Mouse (Mus musculus): ENCODE results near the gene Chd4. TPM values are rescaled to one million over a fixed set of nuclear protein-coding genes. Genes with fewer than 3 reads are reported as not detected.

Chd4 gene
- polyA plus RNA-seq, 1 experiment from 2014 or later = 90.7 TPM

DNA sequence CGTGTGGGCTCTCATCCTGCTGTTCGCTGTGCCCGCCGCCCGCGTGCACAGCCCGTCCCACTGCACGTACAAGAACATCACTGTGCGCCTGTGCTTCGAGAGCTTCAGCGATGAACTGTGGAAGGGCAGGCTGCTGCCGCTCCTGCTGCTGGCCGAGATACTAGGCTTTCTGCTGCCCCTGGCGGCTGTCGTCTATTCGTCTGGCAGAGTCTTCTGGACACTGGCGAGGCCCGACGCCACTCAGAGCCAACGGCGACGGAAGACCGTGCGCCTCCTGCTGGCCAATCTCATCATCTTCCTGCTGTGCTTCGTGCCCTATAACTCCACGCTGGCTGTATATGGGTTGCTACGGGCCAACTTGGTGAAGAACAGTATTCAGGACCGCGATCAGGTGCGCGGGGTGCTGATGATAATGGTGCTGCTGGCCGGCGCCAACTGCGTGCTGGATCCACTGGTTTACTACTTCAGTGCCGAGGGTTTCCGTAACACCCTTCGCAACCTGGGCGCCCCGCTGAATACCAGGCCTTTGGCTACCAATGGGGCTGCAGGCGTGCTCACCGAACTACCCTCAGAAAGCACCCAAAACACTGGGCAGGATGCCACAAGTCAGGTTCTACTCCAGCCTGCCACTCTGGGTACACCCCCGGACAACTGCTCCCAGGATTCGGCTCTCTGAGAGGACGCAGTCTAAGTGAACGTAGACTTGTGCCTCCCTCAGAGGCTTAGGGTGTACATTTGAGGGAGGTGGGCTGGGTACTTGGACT lies 13.8 kb upstream of the Chd4 start:
- no peaks in the 10 kb centered on the region for H3K36me3 ChIP-seq
- peak; percentile 94 for DNase-seq (ENCODE audit: low spot score)
- H3K4me3 ChIP-seq = peak overlapping the region; percentile 57
- peaks cover 26% of the 10 kb centered on the region for H3K4me1 ChIP-seq
- H3K9me3 ChIP-seq (replicated peaks) = no peaks in the 10 kb centered on the region
- WGBS = 22% methylated on average over 45 of the region's 45 CpGs
- H3K27ac ChIP-seq (replicated peaks) = peak overlapping the region; percentile 88
- H3K27me3 ChIP-seq (ENCODE audit: low read depth, poor library complexity, severe bottlenecking) = peaks cover 28% of the 10 kb centered on the region

DNA sequence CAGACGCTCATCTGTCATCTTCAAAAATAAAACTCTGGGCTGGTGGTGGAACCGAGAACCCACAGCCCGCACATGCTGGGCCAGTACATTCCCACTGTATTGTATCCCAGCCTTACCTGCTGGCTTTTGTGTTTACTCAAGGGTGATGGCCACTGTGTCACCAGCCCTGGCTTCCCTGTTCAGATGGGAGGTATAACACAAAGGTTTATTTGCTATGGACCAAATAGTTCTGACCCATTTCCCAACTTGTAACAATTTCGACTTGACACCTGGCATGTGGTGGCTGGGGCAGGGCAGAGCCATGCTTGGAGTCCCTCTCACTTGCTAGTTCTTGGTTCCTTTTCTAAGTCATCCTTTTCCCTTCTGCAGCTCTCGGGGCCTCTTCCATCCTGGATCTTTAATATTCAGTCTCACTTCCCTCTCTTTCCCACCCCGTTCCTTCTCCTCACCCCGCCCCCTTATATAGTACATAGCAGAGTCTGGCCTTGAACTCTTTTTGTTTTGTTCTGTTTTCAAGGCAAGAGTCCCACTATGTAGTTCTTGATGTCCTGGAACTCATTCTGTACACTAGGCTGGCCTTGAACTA lies 12.9 kb upstream of the Chd4 start:
- Histone ChIP-seq H3K36me3 (no peaks in the 10 kb centered on the region), H3K9me3 (replicated peaks) (no peaks in the 10 kb centered on the region), H3K4me1 (peaks cover 28% of the 10 kb centered on the region), H3K27me3 (ENCODE audit: low read depth, poor library complexity, severe bottlenecking) (peaks cover 28% of the 10 kb centered on the region), H3K27ac (replicated peaks) (0 out of 2 replicates have a peak overlapping the region, but pooled peaks have one; percentile 49), H3K4me3 (no peak overlapping the region)
- no peak for DNase-seq (ENCODE audit: low spot score)
- 90% methylated on average over 7 of the region's 7 CpGs for WGBS

DNA sequence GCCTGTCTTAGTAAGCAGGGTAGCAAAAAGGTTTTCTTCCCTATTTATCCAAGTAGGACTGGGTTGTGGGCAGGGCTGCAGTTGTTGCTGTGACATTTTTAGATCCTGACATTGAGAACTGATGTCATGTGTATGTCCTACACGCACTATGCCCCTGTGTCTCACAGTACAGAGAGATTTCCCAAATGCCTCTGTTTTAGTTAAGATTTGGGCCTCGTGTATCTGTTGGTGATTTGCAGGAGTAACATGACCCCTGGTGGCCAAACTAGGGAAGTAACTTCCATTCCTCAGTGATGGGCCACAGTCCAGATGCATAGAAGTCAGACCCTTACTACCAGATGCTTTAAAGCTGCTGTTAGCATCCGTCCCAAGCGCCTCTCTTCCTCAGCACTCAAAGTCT lies 11.4 kb upstream of the Chd4 start:
- WGBS = 9% methylated on average over 4 of the region's 4 CpGs
- Histone ChIP-seq H3K27me3 (ENCODE audit: low read depth, poor library complexity, severe bottlenecking) (peaks cover 28% of the 10 kb centered on the region), H3K4me1 (peaks cover 44% of the 10 kb centered on the region), H3K27ac (replicated peaks) (peak overlapping the region; percentile 39; the same call in 1 of the 2 replicates), H3K9me3 (replicated peaks) (no peaks in the 10 kb centered on the region), H3K36me3 (no peaks in the 10 kb centered on the region), H3K4me3 (no peak overlapping the region)
- DNase-seq (ENCODE audit: low spot score) = peak; percentile 65

DNA sequence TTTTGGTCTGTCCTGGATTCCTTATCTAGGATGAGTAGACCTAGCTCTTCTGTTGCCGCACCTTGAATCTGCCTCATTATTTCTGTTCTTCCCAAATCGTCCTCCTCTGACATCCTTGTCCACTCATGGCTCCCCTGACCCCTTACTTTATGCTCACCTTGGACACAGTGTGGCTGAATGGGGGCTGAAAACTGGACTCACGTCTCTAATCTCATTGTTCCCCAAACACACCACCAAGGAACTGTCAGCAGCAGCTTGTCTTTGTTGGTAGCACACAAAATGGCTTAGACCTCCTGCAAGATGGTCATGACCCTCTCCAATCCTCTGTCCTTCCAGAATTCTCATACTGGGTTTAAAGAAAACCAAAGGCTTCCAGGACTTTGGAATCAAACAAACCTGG lies 7.8 kb upstream of the Chd4 start:
- DNase-seq (ENCODE audit: low spot score) = no peak
- Histone ChIP-seq H3K9me3 (replicated peaks) (no peaks in the 10 kb centered on the region), H3K36me3 (no peaks in the 10 kb centered on the region), H3K27ac (replicated peaks) (peak overlapping the region; percentile 95), H3K4me1 (peaks cover 51% of the 10 kb centered on the region), H3K27me3 (ENCODE audit: low read depth, poor library complexity, severe bottlenecking) (peaks cover 6% of the 10 kb centered on the region), H3K4me3 (0 out of 2 replicates have a peak overlapping the region, but pooled peaks have one; percentile 50)
- WGBS = 72% methylated on average over 3 of the region's 3 CpGs

DNA sequence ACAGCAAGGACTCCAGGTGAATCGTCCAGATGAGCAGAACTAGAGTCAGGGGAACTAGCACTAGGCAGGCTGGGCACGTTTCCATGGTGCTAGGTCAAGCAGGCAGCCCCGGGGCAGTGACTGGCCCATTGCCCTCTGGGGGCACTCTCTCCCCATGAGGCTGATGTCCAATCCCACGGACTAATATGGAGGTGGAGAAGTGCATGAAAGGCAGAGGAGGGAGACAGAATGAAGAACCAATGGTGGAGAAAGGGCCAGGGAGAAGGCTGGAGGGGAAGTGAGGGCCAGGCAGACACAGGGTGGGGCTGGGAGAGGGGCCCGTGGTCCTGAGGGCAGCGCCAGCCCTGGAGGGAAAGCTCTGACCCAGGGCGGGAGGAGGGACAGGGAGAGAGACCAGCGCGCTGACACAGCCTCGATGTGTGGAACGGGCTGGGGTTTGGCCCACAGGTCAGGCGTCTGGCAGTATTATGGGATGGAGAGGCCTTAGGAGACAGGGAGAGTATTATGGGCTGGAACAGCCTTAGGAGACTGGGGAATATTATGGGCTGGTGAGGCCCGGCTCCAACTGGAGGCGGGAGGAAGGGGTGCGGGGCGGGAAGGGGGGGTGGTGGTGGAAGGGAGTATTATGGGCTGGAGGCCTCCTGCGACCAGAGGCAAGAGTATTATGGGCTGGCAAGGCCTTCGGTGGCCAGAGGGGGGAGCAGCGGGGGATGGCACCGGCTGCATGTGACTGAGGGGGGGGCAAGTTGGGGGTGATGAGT lies 7.0 kb upstream of the Chd4 start:
- no peaks in the 10 kb centered on the region for H3K36me3 ChIP-seq
- H3K27me3 ChIP-seq (ENCODE audit: low read depth, poor library complexity, severe bottlenecking) = no peaks in the 10 kb centered on the region
- H3K9me3 ChIP-seq (replicated peaks) = no peaks in the 10 kb centered on the region
- peak overlapping the region; percentile 95 for H3K27ac ChIP-seq (replicated peaks)
- peak overlapping the region; percentile 50 for H3K4me3 ChIP-seq
- H3K4me1 ChIP-seq = peaks cover 47% of the 10 kb centered on the region
- WGBS = 2% methylated on average over 19 of the region's 20 CpGs
- DNase-seq (ENCODE audit: low spot score) = peak; percentile 92

DNA sequence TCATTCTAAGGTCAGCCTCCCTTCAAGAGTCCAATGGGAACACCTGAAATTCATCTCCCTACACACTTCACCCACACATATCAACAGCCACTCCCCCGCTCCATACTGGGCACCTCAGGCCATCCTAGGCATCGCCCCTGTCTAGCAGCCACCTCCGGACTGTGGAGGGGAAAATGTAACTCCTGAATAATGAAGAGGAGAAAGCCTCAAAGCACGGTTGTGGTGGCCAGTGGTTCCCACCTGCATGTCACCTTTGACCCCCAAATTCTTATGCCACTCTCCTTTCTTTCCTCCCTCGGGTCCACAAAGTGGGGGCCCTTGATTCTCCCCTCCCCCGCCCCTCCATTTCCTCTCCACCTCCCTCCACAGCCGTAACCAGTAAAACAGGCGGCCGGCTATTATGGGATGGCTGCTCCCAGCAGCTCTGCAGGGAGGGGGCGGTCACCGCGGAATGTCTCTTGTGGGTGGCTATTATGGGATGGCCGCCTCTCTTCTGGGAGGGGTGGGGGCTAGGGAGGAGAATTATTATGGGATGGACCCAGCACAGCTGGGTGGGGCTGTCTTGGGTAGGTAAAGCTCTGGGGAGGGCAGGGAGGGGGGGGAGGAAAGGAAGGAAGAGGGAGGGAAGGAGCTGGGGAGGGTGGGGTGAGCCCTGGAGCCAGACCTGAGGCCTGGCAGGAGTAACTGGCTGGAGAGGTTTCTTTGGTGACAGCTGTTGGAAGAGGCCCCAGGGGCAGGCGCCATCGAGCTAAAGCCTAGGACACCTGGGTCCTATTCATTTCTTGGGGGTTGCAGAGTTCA lies 6.1 kb upstream of the Chd4 start:
- WGBS = 3% methylated on average over 15 of the region's 15 CpGs
- H3K4me1 ChIP-seq = peaks cover 40% of the 10 kb centered on the region

DNA sequence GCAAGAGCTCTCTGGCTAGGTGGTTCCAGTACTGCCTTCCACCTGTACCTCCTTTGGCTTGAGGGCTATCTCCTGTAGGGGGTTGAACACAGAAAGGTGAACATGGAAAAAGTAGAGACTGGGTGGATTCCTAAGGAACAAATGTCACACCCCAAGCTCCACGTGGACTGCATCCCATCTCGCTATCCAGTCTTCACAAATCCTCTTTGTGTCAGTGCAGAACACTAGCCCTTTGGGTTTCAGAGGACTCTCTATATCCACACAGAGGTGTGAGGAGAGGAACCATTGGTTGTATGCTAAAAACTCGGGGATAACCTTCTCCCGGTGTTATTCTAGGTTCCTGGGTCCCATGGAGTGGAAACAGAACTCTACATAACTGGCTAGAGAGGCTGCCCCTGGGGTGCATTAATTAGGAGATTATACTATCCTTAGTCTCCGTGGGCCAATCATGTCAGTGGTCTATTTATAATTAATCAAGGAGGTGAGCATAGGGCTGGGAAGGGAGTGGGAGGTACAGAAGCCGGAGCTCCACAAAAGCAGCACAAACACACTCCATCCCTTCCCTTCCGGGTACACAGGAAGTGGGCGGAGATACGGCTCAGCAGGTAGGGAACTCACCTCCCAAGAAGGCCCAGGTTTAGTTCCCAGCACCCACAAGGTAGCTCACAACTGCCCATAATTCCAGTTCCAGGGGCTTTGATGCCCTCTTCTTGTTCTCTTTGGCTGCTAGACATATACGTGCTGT lies 5.3 kb upstream of the Chd4 start:
- H3K9me3 ChIP-seq (replicated peaks) = no peaks in the 10 kb centered on the region
- DNase-seq (ENCODE audit: low spot score) = no peak
- peak overlapping the region; percentile 50 for H3K4me3 ChIP-seq
- no peaks in the 10 kb centered on the region for H3K36me3 ChIP-seq
- WGBS = 63% methylated on average over 10 of the region's 10 CpGs
- peak overlapping the region; percentile 95 for H3K27ac ChIP-seq (replicated peaks)
- no peaks in the 10 kb centered on the region for H3K27me3 ChIP-seq (ENCODE audit: low read depth, poor library complexity, severe bottlenecking)
- peaks cover 48% of the 10 kb centered on the region for H3K4me1 ChIP-seq

More for the DNA sequence above, 6.1 kb upstream of the Chd4 start:
- Histone ChIP-seq H3K27ac (replicated peaks) (peak overlapping the region; percentile 95), H3K36me3 (no peaks in the 10 kb centered on the region), H3K27me3 (ENCODE audit: low read depth, poor library complexity, severe bottlenecking) (no peaks in the 10 kb centered on the region), H3K4me3 (peak overlapping the region; percentile 50), H3K9me3 (replicated peaks) (no peaks in the 10 kb centered on the region)
- DNase-seq (ENCODE audit: low spot score) = peak; percentile 72

DNA sequence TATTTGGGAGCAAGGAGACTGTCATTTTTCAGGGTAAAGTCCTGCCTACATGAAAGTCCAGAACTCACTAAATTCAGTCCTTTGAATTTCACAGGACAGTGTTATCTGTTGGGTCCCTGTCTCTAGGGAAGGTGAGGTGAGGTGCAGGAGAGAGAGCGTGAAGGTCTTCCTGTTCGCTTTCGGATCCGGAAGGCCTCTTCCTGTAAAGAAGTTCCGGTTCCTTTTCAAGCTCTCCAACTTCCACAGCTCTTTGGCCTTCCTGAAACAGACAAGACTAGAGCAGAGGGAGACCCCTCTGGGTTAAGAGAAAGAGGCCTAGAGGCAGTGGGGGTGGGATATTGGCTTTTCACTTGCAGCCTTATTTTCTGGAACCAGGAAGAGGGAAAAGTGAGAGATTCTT lies 3.4 kb upstream of the Chd4 start:
- no peak overlapping the region for H3K4me3 ChIP-seq
- H3K27ac ChIP-seq (replicated peaks) = no peak overlapping the region
- no peak for DNase-seq (ENCODE audit: low spot score)
- H3K4me1 ChIP-seq = peaks cover 56% of the 10 kb centered on the region
- 89% methylated on average over 5 of the region's 5 CpGs for WGBS
- no peaks in the 10 kb centered on the region for H3K27me3 ChIP-seq (ENCODE audit: low read depth, poor library complexity, severe bottlenecking)
- no peaks in the 10 kb centered on the region for H3K36me3 ChIP-seq
- H3K9me3 ChIP-seq (replicated peaks) = no peaks in the 10 kb centered on the region

DNA sequence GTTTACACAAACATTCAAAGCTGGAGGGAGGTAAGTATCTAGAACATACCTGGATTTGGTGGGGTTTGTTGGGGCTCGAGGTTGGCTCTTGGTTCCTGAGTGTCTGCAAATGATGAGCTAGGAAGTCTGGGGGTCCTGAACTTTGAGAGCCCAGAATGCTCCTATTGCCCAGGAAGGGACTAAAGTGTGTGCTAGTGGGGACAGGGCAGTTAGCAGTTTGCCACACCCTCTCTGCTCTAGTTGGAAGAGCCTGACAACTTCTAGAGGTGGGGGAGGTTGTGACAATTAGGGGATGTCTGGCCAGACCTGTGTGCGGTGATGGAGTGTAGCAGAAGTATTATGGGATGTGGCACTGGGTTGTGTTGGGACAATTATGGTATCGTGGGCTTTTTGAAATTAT lies 938 bp upstream of the Chd4 start:
- H3K9me3 ChIP-seq (replicated peaks) = no peaks in the 10 kb centered on the region
- no peaks in the 10 kb centered on the region for H3K27me3 ChIP-seq (ENCODE audit: low read depth, poor library complexity, severe bottlenecking)
- H3K4me3 ChIP-seq = no peak overlapping the region; the same call in 1 of the 2 replicates
- no peak overlapping the region for H3K27ac ChIP-seq (replicated peaks)
- DNase-seq (ENCODE audit: low spot score) = peak; percentile 26
- H3K4me1 ChIP-seq = peaks cover 60% of the 10 kb centered on the region
- peaks cover 25% of the 10 kb centered on the region for H3K36me3 ChIP-seq
- WGBS = 81% methylated on average over 3 of the region's 3 CpGs

DNA sequence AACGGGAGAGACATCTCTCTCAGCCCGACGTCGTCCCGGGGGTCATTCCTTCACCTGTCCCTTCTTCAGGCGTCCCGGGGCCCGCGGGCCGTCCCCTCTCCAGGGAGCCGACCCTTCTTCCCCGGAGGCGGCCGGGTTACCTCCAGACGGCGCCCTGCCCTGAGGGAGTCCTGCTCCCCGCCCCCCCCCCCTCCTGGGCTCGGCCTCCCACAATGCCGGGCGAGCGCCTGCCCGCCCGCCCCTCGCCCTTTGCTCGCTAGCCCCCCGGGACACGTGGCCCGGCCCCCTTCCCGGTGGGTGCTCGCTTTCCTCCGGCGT lies 457 bp downstream of the Chd4 start:
- Histone ChIP-seq H3K4me1 (peaks cover 56% of the 10 kb centered on the region), H3K36me3 (peaks cover 39% of the 10 kb centered on the region), H3K9me3 (replicated peaks) (no peaks in the 10 kb centered on the region), H3K27ac (replicated peaks) (peak overlapping the region; percentile 97), H3K4me3 (peak overlapping the region; percentile 80), H3K27me3 (ENCODE audit: low read depth, poor library complexity, severe bottlenecking) (no peaks in the 10 kb centered on the region)
- WGBS = 3% methylated on average over 29 of the region's 32 CpGs
- no peak for DNase-seq (ENCODE audit: low spot score)

DNA sequence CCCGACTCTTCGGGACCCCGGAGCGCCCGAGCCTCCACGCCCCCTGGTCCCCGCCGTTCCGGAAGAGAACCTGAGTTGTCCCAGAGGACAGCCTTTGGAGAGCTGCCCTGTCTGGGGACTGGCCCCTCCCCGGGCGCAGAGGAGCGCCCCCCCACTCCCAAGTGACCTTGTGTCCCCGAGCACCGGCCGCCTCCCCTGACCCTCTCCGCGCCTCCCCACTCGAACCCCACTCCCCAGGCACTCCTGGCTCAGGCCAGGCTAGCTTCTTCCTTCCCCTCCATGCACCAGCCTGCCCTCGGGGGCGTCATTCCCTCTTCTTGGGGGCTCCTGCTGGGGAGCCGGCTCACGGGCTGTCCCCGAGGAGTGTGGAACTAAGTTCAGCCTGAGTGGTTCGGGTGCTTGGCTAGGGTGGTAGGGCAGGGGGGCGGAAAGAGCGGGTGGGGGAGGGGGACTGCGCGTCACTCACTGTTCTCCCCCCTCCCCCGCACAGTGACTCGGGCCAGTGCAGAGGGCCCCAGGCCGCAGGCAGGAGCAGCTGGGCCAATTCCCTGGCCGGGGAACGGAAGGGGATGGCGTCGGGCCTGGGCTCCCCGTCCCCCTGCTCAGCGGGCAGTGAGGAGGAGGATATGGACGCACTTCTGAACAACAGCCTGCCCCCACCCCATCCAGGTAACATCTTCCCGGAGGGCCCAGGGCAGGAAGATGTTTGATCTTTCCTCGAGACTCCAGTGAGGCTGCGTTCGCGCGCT lies 990 bp downstream of the Chd4 start:
- under 1% methylated on average over 43 of the region's 44 CpGs for WGBS
- Histone ChIP-seq H3K4me1 (peaks cover 51% of the 10 kb centered on the region), H3K27me3 (ENCODE audit: low read depth, poor library complexity, severe bottlenecking) (no peaks in the 10 kb centered on the region), H3K4me3 (peak overlapping the region; percentile 80), H3K9me3 (replicated peaks) (no peaks in the 10 kb centered on the region), H3K36me3 (peaks cover 44% of the 10 kb centered on the region), H3K27ac (replicated peaks) (peak overlapping the region; percentile 97)
- peak; percentile 66 for DNase-seq (ENCODE audit: low spot score)
